Mouse (Mus musculus): ENCODE measurements around the gene Yars.

DNA sequence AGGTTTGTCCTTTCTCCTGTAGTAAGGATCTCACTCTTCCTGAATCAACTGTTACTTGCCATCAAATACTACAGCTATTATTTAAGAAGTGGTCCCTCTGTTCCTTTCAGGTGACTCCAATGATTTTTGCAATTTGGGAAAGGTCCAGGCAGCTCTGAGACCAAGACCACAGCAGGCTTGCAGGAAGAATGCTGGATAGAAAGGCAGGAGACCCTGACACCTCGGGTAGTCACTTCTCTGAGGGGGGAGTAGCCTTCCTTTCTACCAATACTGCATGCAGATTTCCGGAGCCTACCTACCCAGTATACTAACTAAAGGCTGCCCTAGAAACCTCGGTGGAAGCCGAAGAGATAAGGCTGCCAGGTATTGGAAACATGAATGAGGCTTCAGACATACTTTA lies 44.1 kb upstream of the Yars start:
- TF ChIP-seq CTCF (IDR thresholded peaks at IDR 0.05; ENCODE audit: control insufficient read depth, insufficient read depth, low read length): no peak
- no peak for TF ChIP-seq POLR2A (IDR thresholded peaks at IDR 0.05; ENCODE audit: borderline replicate concordance, control insufficient read depth, low read depth, low read length)

Measured in bone marrow, adult 2 months (tissue).